Mouse (Mus musculus) kidney, embryonic 15.5 days (tissue): ENCODE data around the gene Trub2. TPM values are rescaled to one million over a fixed set of nuclear protein-coding genes. Genes with fewer than 3 reads are reported as not detected.

Source experiments
- ATAC-seq: fragments of 200-750 bp; cut with Nextera tagmentation; replicated peaks from 2 replicates; pipeline ENCODE4 v1.8.0; 2017; ENCODE audit warnings: moderate TSS enrichment; ENCODE audit not compliant: low FRiP score
- H3K27ac ChIP-seq: fragments of 300-500 bp; sonication (generic); 2 replicates; pipeline ENCODE4 v1.5.1; 2015; ENCODE audit warnings: mild to moderate bottlenecking, inconsistent platforms
- H3K27me3 ChIP-seq: fragments of 300-500 bp; sonication (generic); 2 replicates; pipeline ENCODE4 v1.6.1; 2015; ENCODE audit warnings: inconsistent platforms
- H3K36me3 ChIP-seq: fragments of 300-500 bp; sonication (generic); 2 replicates; pipeline ENCODE4 v1.6.1; 2015; ENCODE audit warnings: inconsistent platforms
- H3K4me1 ChIP-seq: fragments of 300-500 bp; sonication (generic); 2 replicates; pipeline ENCODE4 v1.6.1; 2015; ENCODE audit warnings: inconsistent platforms
- H3K4me2 ChIP-seq: fragments of 300-500 bp; sonication (generic); 2 replicates; pipeline ENCODE4 v1.6.1; 2015; ENCODE audit warnings: moderate library complexity, mild to moderate bottlenecking, inconsistent platforms
- H3K4me3 ChIP-seq: fragments of 300-500 bp; sonication (generic); replicated peaks from 2 replicates; pipeline ENCODE4 v1.5.1; 2015; ENCODE audit warnings: mild to moderate bottlenecking, inconsistent platforms
- H3K9ac ChIP-seq: fragments of 300-500 bp; sonication (generic); 2 replicates; pipeline ENCODE4 v1.6.1; 2015; ENCODE audit warnings: mild to moderate bottlenecking, inconsistent platforms
- H3K9me3 ChIP-seq: fragments of 300-500 bp; sonication (generic); replicated peaks from 2 replicates; pipeline ENCODE4 v1.6.1; 2016; ENCODE audit warnings: inconsistent platforms
- WGBS: fragments of 180-500 bp; shearing (Covaris S2); methylation state at CpG from one replicate; pipeline ENCODE4 v1.1.7; 2015; ENCODE audit warnings: mixed read lengths; 5-methylcytosine and 5-hydroxymethylcytosine counted together
- polyA plus RNA-seq: library from polyadenylated mRNA; unstranded; fragments of >200 nt; fragmentation: Nextera tagmentation; extraction: Ambion mirVana; gene quantifications from 2 replicates; pipeline ENCODE4 v1.2.1, GENCODE M21; 2015

Trub2 gene
- polyA plus RNA-seq, 1 experiment from 2014 or later = 41.8 TPM

- Histone ChIP-seq H3K9ac (no peak overlapping the region), H3K27me3 (no peaks in the 10 kb centered on the region), H3K36me3 (peaks cover 11% of the 10 kb centered on the region; the same call in 1 of the 2 replicates), H3K27ac (peak overlapping the region; percentile 76), H3K4me1 (peaks cover 14% of the 10 kb centered on the region; the same call in 1 of the 2 replicates), H3K4me2 (no peak overlapping the region), H3K4me3 (no peak overlapping the region), H3K9me3 (no peaks in the 10 kb centered on the region)
- WGBS = 63% methylated on average over 9 of the region's 9 CpGs
- ATAC-seq = no peak
Measured at GRCm38 (mm10) chr2:29768901-29769300, 19.4 kb downstream of the Trub2 start.

- peak overlapping the region; percentile 76 for H3K27ac ChIP-seq
- H3K4me2 ChIP-seq = no peak overlapping the region
- H3K4me1 ChIP-seq = peaks cover 14% of the 10 kb centered on the region; the same call in 1 of the 2 replicates
- WGBS = 50% methylated on average over 11 of the region's 11 CpGs
- ATAC-seq = peak; percentile 52; the same call in 1 of the 2 replicates
- H3K9me3 ChIP-seq = no peaks in the 10 kb centered on the region
- H3K4me3 ChIP-seq = no peak overlapping the region
- H3K9ac ChIP-seq = no peak overlapping the region
- H3K27me3 ChIP-seq = no peaks in the 10 kb centered on the region
- peaks cover 3% of the 10 kb centered on the region; the same call in 1 of the 2 replicates for H3K36me3 ChIP-seq
Measured at GRCm38 (mm10) chr2:29767976-29768709, 20.2 kb downstream of the Trub2 start.

- 0% methylated on average over 1 of the region's 1 CpGs for WGBS
Measured at GRCm38 (mm10) chr2:29764831-29765230, 23.5 kb downstream of the Trub2 start.

GRCm38 (mm10) chr2:29755693-29756092, 32.6 kb downstream of the Trub2 start:
- H3K4me1 ChIP-seq = peaks cover 15% of the 10 kb centered on the region
- no peak for ATAC-seq

More at GRCm38 (mm10) chr2:29764831-29765230, 23.5 kb downstream of the Trub2 start:
- H3K4me1 ChIP-seq = peaks cover 14% of the 10 kb centered on the region; the same call in 1 of the 2 replicates
- ATAC-seq = peak; percentile 43
- H3K36me3 ChIP-seq = no peaks in the 10 kb centered on the region
- no peak overlapping the region for H3K9ac ChIP-seq
- no peak overlapping the region for H3K4me3 ChIP-seq
- H3K27me3 ChIP-seq = no peaks in the 10 kb centered on the region
- no peaks in the 10 kb centered on the region for H3K9me3 ChIP-seq
- H3K27ac ChIP-seq = no peak overlapping the region
- H3K4me2 ChIP-seq = no peak overlapping the region

GRCm38 (mm10) chr2:29752397-29752796, 35.9 kb downstream of the Trub2 start:
- H3K9me3 ChIP-seq = no peaks in the 10 kb centered on the region
- no peak overlapping the region for H3K4me2 ChIP-seq
- H3K27me3 ChIP-seq = peaks cover 52% of the 10 kb centered on the region
- no peak overlapping the region for H3K9ac ChIP-seq
- no peak overlapping the region for H3K4me3 ChIP-seq
- no peaks in the 10 kb centered on the region for H3K36me3 ChIP-seq
- peak overlapping the region; percentile 76; the same call in 1 of the 2 replicates for H3K27ac ChIP-seq
- 97% methylated on average over 5 of the region's 5 CpGs for WGBS
- ATAC-seq = no peak
- H3K4me1 ChIP-seq = peaks cover 21% of the 10 kb centered on the region

More at GRCm38 (mm10) chr2:29755693-29756092, 32.6 kb downstream of the Trub2 start:
- H3K27me3 ChIP-seq = peaks cover 22% of the 10 kb centered on the region
- H3K36me3 ChIP-seq = no peaks in the 10 kb centered on the region
- no peak overlapping the region for H3K4me3 ChIP-seq
- no peak overlapping the region for H3K27ac ChIP-seq
- H3K9me3 ChIP-seq = no peaks in the 10 kb centered on the region
- H3K4me2 ChIP-seq = no peak overlapping the region
- H3K9ac ChIP-seq = no peak overlapping the region

- H3K4me1 ChIP-seq = peaks cover 26% of the 10 kb centered on the region
- H3K4me2 ChIP-seq = peak within 1 kb of the TSS; percentile 68
- 5% methylated on average over 28 of the region's 28 CpGs for WGBS
- peak; percentile 90 for ATAC-seq
- H3K27me3 ChIP-seq = peaks cover 61% of the 10 kb centered on the region
- H3K9ac ChIP-seq = peak within 1 kb of the TSS; percentile 33
- H3K36me3 ChIP-seq = no peaks in the 10 kb centered on the region
- H3K9me3 ChIP-seq = no peaks in the 10 kb centered on the region
- peak within 1 kb of the TSS; percentile 36 for H3K4me3 ChIP-seq
- peak within 1 kb of the TSS; percentile 76 for H3K27ac ChIP-seq
Measured at GRCm38 (mm10) chr2:29751497-29751896, 36.8 kb downstream of the Trub2 start, which contains the start of gene Gm13420. TSS of gene Gm13420 (minus strand) at chr2:29751685.

- ATAC-seq = no peak
- no peak overlapping the region for H3K9ac ChIP-seq
- H3K9me3 ChIP-seq = no peaks in the 10 kb centered on the region
- 69% methylated on average over 4 of the region's 4 CpGs for WGBS
- H3K27me3 ChIP-seq = peaks cover 75% of the 10 kb centered on the region
- H3K4me3 ChIP-seq = no peak overlapping the region
- H3K36me3 ChIP-seq = no peaks in the 10 kb centered on the region
- no peak overlapping the region for H3K27ac ChIP-seq
- H3K4me1 ChIP-seq = peaks cover 26% of the 10 kb centered on the region
- H3K4me2 ChIP-seq = no peak overlapping the region
Measured at GRCm38 (mm10) chr2:29748499-29748898, 39.8 kb downstream of the Trub2 start.

GRCm38 (mm10) chr2:29747852-29748251, 40.5 kb downstream of the Trub2 start:
- Histone ChIP-seq H3K36me3 (no peaks in the 10 kb centered on the region), H3K4me3 (peak overlapping the region; percentile 40; the same call in 1 of the 2 replicates), H3K27ac (no peak overlapping the region), H3K4me2 (peak overlapping the region; percentile 76), H3K9me3 (no peaks in the 10 kb centered on the region), H3K27me3 (peaks cover 74% of the 10 kb centered on the region), H3K9ac (no peak overlapping the region), H3K4me1 (peaks cover 26% of the 10 kb centered on the region)
- WGBS = 50% methylated on average over 5 of the region's 5 CpGs
- ATAC-seq = no peak

- 2% methylated on average over 50 of the region's 50 CpGs for WGBS
- peak overlapping the region; percentile 76 for H3K4me2 ChIP-seq
- H3K36me3 ChIP-seq = no peaks in the 10 kb centered on the region
- peak overlapping the region; percentile 40 for H3K4me3 ChIP-seq
- H3K27ac ChIP-seq = no peak overlapping the region
- H3K9me3 ChIP-seq = no peaks in the 10 kb centered on the region
- peaks cover 26% of the 10 kb centered on the region for H3K4me1 ChIP-seq
- ATAC-seq = 0 out of 2 replicates have a peak, but pooled peaks have one; percentile 16
- peaks cover 68% of the 10 kb centered on the region for H3K27me3 ChIP-seq
- peak overlapping the region; percentile 37 for H3K9ac ChIP-seq
Measured at GRCm38 (mm10) chr2:29747188-29747782, 41.0 kb downstream of the Trub2 start.

GRCm38 (mm10) chr2:29744256-29744655, 44.0 kb downstream of the Trub2 start:
- no peak overlapping the region for H3K9ac ChIP-seq
- no peak overlapping the region for H3K4me2 ChIP-seq
- no peak for ATAC-seq
- H3K27me3 ChIP-seq = peaks cover 40% of the 10 kb centered on the region
- peaks cover 8% of the 10 kb centered on the region; the same call in 1 of the 2 replicates for H3K4me1 ChIP-seq
- 70% methylated on average over 6 of the region's 6 CpGs for WGBS
- peaks cover 13% of the 10 kb centered on the region for H3K36me3 ChIP-seq
- no peaks in the 10 kb centered on the region for H3K9me3 ChIP-seq
- H3K27ac ChIP-seq = no peak overlapping the region
- H3K4me3 ChIP-seq = no peak overlapping the region

GRCm38 (mm10) chr2:29741207-29741606, 47.1 kb downstream of the Trub2 start:
- peaks cover 43% of the 10 kb centered on the region for H3K36me3 ChIP-seq
- ATAC-seq = no peak
- no peaks in the 10 kb centered on the region for H3K9me3 ChIP-seq
- H3K4me2 ChIP-seq = no peak overlapping the region
- H3K4me3 ChIP-seq = no peak overlapping the region
- H3K27ac ChIP-seq = no peak overlapping the region
- no peak overlapping the region for H3K9ac ChIP-seq
- WGBS = 91% methylated on average over 6 of the region's 6 CpGs
- H3K4me1 ChIP-seq = no peaks in the 10 kb centered on the region
- peaks cover 11% of the 10 kb centered on the region for H3K27me3 ChIP-seq

GRCm38 (mm10) chr2:29739368-29739767, 48.9 kb downstream of the Trub2 start:
- H3K36me3 ChIP-seq = peaks cover 59% of the 10 kb centered on the region
- H3K9me3 ChIP-seq = no peaks in the 10 kb centered on the region
- no peak overlapping the region for H3K4me3 ChIP-seq
- ATAC-seq = no peak
- WGBS = 64% methylated on average over 5 of the region's 5 CpGs
- H3K27ac ChIP-seq = no peak overlapping the region
- H3K4me1 ChIP-seq = no peaks in the 10 kb centered on the region
- no peaks in the 10 kb centered on the region for H3K27me3 ChIP-seq
- no peak overlapping the region for H3K9ac ChIP-seq
- H3K4me2 ChIP-seq = no peak overlapping the region
